Mouse (Mus musculus) CH12F3 (cell line): ENCODE measurements at regions not wholly inside any gene's neighbourhood (a gene's known extent, or its start where the extent isn't known, plus 50 kb on each side); places are given as distances from the start of the nearest gene placed in this dataset.
"Not testable (repeated sequence)": the region's sequence is repeated elsewhere in the genome, so short reads cannot be mapped to it uniquely, and the experiment has no call there.

Experiments used
- in situ Hi-C: fragments of 300-500 bp; cut with MboI; formaldehyde crosslinking; loops from 2 replicates; pipeline ENCODE4 v1.14.3; 2020; ENCODE audit warnings: low sequenced_read_pairs

DNA sequence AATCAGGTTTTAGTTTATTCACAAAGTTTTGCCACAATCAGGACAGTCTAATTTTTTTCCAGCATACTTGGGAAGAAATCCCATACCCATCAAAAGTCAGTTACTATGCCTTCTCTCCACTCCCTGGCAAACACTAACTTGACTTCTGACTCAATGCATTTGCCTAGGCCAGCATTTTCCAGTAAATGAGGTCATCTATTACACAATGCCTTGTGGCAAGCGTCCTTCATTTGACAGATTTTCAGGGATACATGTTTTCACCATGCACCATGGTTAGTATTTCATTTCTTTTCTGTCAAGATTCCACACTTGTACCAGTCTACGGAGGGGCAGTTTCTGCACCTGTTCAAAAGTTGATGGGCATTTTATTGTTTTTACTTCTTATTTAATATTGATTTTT is 88.4 kb upstream of the Slc2a12 start:
- in situ Hi-C loops, result not testable (repeated sequence)

DNA sequence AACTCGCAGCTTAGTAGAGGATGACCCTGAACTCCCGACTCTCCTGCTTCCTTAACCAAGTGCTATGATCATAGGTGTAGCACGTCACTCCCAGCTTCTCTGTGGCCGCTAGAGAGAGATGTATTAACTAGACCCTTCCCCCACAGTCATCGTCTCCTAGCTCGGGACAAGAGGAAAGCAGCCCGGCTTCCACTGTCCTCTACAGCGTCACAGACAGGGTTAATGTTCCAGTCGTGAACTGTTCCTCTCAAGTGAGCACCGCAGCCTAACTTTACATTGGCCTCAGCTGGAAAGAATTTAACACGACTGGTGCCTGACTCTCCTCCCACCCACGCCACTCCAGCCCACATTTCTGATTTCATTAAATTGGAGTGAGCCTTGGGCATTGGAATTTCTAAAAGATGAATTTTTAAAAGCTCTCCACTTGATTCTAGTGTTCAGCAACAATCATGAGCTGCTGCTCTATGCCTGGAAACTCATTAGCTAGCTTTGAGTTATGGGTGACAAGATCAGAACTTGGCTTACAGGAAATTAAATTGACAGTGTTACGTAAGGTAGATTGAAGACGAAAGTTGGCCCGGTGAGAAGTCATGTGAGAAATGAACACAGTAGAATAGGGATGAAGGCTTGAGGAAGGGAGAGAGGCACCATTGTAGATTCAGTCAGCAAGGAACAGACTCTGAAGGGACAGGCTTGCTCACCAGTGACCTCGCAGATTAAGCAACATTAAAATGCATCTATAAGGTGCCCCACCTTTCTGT is 75.4 kb upstream of the Slc2a12 start:
- in situ Hi-C loops, result not testable (repeated sequence)

DNA sequence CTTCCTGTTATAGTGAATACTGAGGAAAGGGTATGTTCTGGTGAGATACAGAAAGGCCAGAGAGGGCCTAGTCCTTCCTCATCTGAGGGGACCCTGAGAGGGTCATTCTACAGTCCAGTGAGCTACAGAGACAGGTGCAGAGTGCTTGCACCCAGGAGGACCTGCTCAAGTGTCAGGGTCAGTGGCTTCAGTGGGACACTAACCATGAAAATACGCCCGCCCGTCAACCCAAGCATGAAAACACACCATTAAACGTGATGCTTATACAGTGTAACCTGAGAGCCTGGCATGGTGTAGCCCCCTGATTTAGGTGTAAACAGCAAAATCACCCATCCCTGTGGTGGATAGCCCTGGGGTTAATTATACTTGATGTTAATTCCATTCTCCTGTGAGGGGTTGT is 70.8 kb upstream of the Slc2a12 start:
- in situ Hi-C loops, result not testable (repeated sequence)

DNA sequence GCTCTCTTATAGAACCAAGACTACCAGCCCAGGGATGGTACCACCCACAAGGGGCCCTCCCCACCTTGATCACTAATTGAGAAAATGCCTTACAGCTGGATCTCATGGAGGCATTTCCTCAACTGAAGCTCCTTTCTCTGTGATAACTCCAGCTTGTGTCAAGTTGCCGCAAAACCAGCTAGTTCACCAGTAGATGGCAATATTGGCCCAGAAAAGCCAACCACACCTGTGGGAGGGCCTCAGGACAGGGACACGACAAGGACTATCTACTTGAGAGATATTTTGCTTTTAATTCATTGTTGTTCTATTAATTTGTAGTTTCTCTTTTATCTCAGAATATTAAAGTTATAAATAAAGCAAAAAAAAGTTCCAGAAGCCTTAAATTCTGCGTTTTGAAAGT is 65.4 kb upstream of the Slc2a12 start:
- in situ Hi-C loops, result loop anchor here (25.0 kb wide), 1 partner anchor 483 kb away; no protein-coding TSS in a partner anchor

DNA sequence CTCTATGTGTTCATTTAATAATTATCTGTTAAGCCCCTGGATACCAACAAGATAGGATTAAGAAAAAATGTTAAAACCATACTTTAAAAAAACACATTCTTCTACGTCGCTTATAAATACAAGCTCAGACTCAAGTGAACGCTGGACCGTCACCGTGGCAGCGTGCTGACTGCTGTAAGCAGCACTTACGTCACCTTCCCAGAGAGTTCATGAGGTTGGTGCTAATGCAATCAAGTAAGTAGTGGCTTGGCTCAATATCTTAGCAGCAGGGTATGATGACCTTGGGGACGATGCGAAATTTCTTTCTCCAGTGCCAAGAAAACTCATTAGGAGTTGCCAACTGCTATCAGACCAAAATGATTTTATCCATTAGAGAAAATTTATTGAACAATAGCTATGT is 63.5 kb upstream of the Slc2a12 start:
- in situ Hi-C loops, result loop anchor here (25.0 kb wide), 1 partner anchor 481 kb away; no protein-coding TSS in a partner anchor

DNA sequence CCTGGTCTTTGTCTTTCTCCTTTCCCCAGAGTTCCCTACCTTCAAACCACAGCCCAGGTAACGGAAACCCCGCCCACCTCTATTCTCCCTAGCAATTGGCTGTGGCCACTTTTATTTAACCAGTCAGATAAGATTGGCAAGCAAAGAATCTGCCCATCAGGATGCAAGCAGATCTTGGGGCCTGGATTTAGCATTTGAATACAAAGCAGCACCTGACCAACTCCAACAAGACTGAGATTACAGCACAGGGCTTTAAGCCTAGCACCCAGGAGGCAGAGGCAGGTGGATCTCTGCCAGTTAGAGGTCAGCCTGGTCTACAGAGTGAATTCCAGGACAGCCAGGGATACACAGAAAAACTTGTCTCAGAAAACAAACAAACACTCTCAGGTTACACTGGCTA is 61.5 kb upstream of the Slc2a12 start:
- in situ Hi-C loops, result loop anchor here (25.0 kb wide), 1 partner anchor 479 kb away; no protein-coding TSS in a partner anchor

DNA sequence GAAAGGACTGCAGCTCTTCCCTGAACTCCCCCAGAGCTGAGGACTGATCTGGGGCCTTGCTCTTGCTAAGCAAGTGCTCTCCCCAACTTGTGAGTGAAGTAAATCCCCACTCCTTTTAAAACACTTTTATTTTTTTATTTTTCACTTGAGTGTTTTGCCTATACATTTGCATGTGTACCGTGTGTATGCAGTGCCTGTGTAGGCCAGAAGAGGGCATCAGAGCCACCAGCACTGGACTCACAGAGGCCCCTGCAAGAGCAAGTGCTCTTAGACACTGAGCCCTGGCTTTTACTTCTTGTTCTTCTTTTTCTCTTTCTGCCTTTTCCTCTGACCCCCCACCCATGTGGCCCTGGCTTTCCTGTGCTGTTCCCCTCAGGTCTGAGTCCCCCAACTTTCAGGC is 56.2 kb upstream of the Slc2a12 start:
- in situ Hi-C loops, result loop anchor here (25.0 kb wide), 1 partner anchor 474 kb away; no protein-coding TSS in a partner anchor

DNA sequence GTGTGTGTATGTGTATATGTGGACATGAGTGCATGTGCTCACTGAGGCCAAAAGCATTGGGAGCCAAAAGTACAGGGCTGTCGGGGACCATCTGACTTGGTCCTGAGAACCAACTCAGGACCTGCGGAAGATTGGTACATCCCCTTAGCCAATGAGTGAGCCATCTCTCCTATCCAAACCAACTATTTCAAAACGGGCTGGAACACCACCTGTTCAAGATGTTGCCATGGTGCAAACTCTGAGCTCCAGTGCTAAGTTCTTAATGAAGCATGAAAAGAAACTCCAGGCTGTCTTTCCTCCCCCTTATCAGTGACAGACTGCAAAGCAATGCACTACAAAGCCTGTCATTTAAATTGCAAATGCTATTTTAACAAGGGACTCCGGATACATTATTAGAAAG is 53.1 kb upstream of the Slc2a12 start:
- in situ Hi-C loops, result loop anchor here (25.0 kb wide), 1 partner anchor 471 kb away; no protein-coding TSS in a partner anchor

DNA sequence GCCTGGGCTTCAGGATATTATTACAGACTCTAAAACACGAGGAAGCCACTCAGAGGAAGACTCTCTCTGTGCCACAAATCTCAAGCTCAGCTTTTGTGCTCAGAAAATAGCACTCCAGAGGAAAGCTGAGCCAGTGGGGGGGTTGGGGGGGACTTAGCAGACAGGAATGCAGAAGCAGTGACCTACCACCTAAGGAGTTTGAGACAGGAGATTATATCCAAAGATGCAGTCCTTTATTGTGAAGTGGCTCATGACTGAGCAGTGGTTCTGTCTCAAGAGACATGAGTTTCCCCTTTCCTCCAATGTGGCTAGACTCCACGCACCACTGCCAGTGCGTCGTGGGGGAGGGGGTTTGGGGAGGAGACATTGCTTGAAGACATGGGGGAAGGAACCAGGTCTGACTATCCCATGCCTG is 52.6 kb upstream of the Slc2a12 start:
- in situ Hi-C loops, result loop anchor here (25.0 kb wide), 1 partner anchor 470 kb away; no protein-coding TSS in a partner anchor

DNA sequence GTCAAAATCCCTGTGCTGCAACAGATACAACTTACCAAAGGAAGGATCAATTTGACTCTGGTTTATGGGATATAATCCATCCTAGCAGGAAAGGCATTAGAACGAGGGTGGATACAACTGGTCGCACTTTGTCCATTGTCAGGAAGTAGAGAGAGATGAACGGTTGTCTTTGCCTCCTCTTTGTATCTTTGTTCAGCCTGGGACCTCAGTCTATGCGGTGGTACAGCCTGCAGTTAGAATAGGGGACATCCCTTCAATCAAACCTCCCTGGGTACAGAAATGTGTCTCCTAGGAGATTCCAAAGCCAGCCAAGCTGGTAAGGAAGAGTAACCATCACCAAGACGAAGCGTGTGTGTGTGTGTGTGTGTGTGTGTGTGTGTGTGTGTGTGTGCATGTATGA is 52.1 kb upstream of the Slc2a12 start:
- in situ Hi-C loops, result loop anchor here (25.0 kb wide), 1 partner anchor 470 kb away; no protein-coding TSS in a partner anchor
